Mouse (Mus musculus): ENCODE results near the gene Tmem131. TPM values are rescaled to one million over a fixed set of nuclear protein-coding genes. Genes with fewer than 3 reads are reported as not detected.

Tmem131 gene
- total RNA-seq, 1 experiment from 2014 or later = 28.1 TPM

- ATAC-seq (replicated peaks; ENCODE audit: low read depth, poor library complexity, severe bottlenecking) = no peak
Measured at GRCm38 (mm10) chr1:36804833-36805232, 138.6 kb downstream of the Tmem131 start.

- no peak for ATAC-seq (replicated peaks; ENCODE audit: low read depth, poor library complexity, severe bottlenecking)
Measured at GRCm38 (mm10) chr1:36804259-36804658, 139.2 kb downstream of the Tmem131 start.

- no peak for ATAC-seq (replicated peaks; ENCODE audit: low read depth, poor library complexity, severe bottlenecking)
Measured at GRCm38 (mm10) chr1:36800379-36801011, 143.0 kb downstream of the Tmem131 start.

GRCm38 (mm10) chr1:36797481-36797880, 146.0 kb downstream of the Tmem131 start:
- ATAC-seq (replicated peaks; ENCODE audit: low read depth, poor library complexity, severe bottlenecking) = peak; percentile 93

GRCm38 (mm10) chr1:36796711-36797110, 146.8 kb downstream of the Tmem131 start:
- ATAC-seq (replicated peaks; ENCODE audit: low read depth, poor library complexity, severe bottlenecking) = no peak

GRCm38 (mm10) chr1:36789416-36789815, 154.1 kb downstream of the Tmem131 start:
- no peak for ATAC-seq (replicated peaks; ENCODE audit: low read depth, poor library complexity, severe bottlenecking)

GRCm38 (mm10) chr1:36786377-36786776, 157.1 kb downstream of the Tmem131 start:
- no peak for ATAC-seq (replicated peaks; ENCODE audit: low read depth, poor library complexity, severe bottlenecking)

- ATAC-seq (replicated peaks; ENCODE audit: low read depth, poor library complexity, severe bottlenecking) = peak; percentile 57
Measured at GRCm38 (mm10) chr1:36785238-36785641, 158.2 kb downstream of the Tmem131 start.

- ATAC-seq (replicated peaks; ENCODE audit: low read depth, poor library complexity, severe bottlenecking) = peak; percentile 81
Measured at GRCm38 (mm10) chr1:36784365-36785134, 158.9 kb downstream of the Tmem131 start.

GRCm38 (mm10) chr1:36782476-36782875, 161.0 kb downstream of the Tmem131 start:
- no peak for ATAC-seq (replicated peaks; ENCODE audit: low read depth, poor library complexity, severe bottlenecking)

GRCm38 (mm10) chr1:36780793-36781192, 162.7 kb downstream of the Tmem131 start:
- no peak for ATAC-seq (replicated peaks; ENCODE audit: low read depth, poor library complexity, severe bottlenecking)

- no peak for ATAC-seq (replicated peaks; ENCODE audit: low read depth, poor library complexity, severe bottlenecking)
Measured at GRCm38 (mm10) chr1:36772198-36772934, 171.1 kb downstream of the Tmem131 start.

GRCm38 (mm10) chr1:36770998-36771397, 172.5 kb downstream of the Tmem131 start:
- ATAC-seq (replicated peaks; ENCODE audit: low read depth, poor library complexity, severe bottlenecking) = no peak

GRCm38 (mm10) chr1:36769951-36770350, 173.5 kb downstream of the Tmem131 start:
- ATAC-seq (replicated peaks; ENCODE audit: low read depth, poor library complexity, severe bottlenecking) = no peak

- ATAC-seq (replicated peaks; ENCODE audit: low read depth, poor library complexity, severe bottlenecking) = no peak
Measured at GRCm38 (mm10) chr1:36768786-36769185, 174.7 kb downstream of the Tmem131 start.

GRCm38 (mm10) chr1:36767321-36767720, 176.1 kb downstream of the Tmem131 start:
- ATAC-seq (replicated peaks; ENCODE audit: low read depth, poor library complexity, severe bottlenecking) = no peak

- ATAC-seq (replicated peaks; ENCODE audit: low read depth, poor library complexity, severe bottlenecking) = peak; percentile 62
Measured at GRCm38 (mm10) chr1:36766431-36767205, 176.8 kb downstream of the Tmem131 start.

GRCm38 (mm10) chr1:36761568-36761967, 181.9 kb downstream of the Tmem131 start, which contains the start of gene Zap70:
Zap70 (plus strand) TSS chr1:36761798.
- ATAC-seq (replicated peaks; ENCODE audit: low read depth, poor library complexity, severe bottlenecking) = no peak

GRCm38 (mm10) chr1:36761061-36761460, 182.4 kb downstream of the Tmem131 start:
- no peak for ATAC-seq (replicated peaks; ENCODE audit: low read depth, poor library complexity, severe bottlenecking)

- ATAC-seq (replicated peaks; ENCODE audit: low read depth, poor library complexity, severe bottlenecking) = no peak
Measured at GRCm38 (mm10) chr1:36760401-36760800, 183.1 kb downstream of the Tmem131 start.
